Mouse (Mus musculus): ENCODE results near the gene Fgf7.

GRCm38 (mm10) chr2:126073744-126074143 lies 39.3 kb downstream of the Fgf7 start:
- TF ChIP-seq CTCF (IDR thresholded peaks at IDR 0.05; ENCODE audit: extremely low read depth, insufficient read depth, insufficient read length, insufficient replicate concordance) (no peak), POLR2A (IDR thresholded peaks at IDR 0.05; ENCODE audit: low read depth, low read length) (no peak)

Data from spleen, adult 2 months (tissue).